Mouse (Mus musculus) heart, postnatal 25 days (tissue): ENCODE results near the gene Rara. TPM values are rescaled to one million over a fixed set of nuclear protein-coding genes. Genes with fewer than 3 reads are reported as not detected.
"Not testable (repeated sequence)": the region's sequence is repeated elsewhere in the genome, so short reads cannot be mapped to it uniquely, and the experiment has no call there.

Experiments
- DNase-seq: peaks from one replicate; pipeline ENCODE4 v3.0.0; 2022; ENCODE audit warnings: low spot score
- intact Hi-C: fragments of 180-260 bp; cut with DNase I; formaldehyde crosslinking; loops from one replicate; pipeline ENCODE4 v1.15.1; 2025
- total RNA-seq, 2 experiments: library from RNA; stranded (reverse); gene quantifications; 2 replicates each; pipeline ENCODE4 v1.2.3; 2021

The Rara gene
- total RNA-seq: 10 to 100 TPM; 11.8 TPM

DNA sequence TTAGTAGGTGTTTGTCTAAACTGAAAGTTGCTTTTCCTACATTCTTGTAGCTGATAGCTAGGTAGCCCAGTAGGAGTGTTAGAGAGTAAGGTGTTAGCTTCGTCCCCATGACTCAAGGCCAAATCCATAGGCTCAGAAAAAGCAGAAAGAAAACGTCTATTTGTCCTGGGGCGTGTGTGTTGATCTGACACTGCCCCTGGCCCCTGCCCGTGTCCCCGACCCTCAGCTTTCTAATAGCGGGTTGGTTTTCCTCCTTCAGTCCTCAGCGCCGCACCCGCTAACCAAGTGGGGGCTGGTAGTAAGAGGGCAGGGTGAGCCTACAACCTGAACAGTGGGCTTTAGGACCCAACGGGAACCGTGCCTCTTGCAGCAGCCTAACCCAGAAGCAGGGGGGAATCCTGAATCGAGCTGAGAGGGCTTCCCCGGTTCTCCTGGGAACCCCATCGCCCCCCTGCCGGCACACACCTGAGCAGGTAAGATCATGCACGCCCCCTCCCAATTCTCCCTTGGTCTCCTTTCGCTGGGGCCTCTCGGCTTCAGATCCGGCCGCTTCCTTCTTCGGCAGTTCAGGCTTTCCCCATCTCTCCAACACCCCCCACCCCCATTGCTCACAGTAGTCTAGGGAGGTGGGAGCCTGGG is at the start of gene Rara:
Gene Rara (plus strand): TSS at position 381 of the 639 bp plus-strand sequence.
- no peak for DNase-seq
- intact Hi-C loops: loop anchor here (5.0 kb wide), 1 partner anchor 225 kb away; no protein-coding TSS in a partner anchor

DNA sequence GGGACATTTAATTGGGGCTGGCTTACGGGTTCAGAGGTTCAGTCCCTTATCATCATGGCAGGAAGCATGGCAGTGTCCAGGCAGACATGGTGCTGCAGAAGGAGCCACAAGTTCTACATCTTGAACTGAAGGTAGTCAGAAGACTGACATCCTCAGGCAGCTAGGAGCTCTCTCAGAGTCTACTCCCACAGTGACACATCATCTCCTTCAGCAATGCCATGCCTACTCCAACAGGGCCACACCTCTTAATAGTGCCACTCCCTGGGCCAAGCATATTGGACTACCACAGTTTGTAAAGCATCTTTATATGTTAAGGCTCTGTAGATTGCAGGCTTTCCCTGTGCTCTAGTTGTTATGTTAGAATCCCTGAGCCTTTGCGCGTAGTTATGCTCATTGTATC is 39.9 kb upstream of the Rara start:
- DNase-seq: no peak
- intact Hi-C loops: no loop called here

DNA sequence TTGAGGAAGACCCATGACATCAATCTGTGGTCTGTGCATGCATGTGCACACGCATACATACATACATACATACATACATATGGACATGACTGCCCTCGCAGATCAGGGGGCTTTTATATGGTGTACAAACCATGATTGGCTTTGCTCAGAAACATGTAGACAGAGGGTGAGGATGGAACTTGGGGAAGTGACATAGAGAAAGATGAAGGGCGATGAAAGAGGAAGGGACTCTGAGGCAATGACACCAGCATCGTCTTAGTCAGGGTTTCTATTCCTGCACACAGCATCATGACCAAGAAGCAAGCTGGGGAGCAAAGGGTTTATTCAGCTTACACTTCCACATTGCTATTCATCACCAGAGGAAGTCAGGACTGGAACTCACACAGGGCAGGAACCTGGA is 38.5 kb upstream of the Rara start:
- DNase-seq: no peak
- intact Hi-C loops: no loop called here

DNA sequence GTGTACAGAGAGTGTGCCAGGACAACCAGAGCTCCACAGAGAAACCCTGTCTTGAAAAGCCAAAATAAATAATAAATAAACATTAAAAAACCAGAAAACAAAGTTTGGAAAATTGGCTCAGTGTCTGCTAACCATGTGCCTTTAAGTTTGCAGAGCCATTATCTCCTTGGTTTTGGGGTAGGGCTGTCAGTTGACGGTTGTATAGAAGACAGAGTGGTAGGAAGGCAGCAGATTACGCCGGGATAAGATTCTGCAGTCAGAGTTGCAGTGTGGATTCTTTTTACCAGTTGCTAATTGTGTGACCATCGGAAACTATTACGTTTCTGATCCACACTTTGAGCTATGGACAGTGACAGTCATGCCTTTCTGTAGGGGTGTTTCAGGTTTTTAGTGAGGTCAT is 37.6 kb upstream of the Rara start:
- no peak for DNase-seq
- intact Hi-C loops: no loop called here

DNA sequence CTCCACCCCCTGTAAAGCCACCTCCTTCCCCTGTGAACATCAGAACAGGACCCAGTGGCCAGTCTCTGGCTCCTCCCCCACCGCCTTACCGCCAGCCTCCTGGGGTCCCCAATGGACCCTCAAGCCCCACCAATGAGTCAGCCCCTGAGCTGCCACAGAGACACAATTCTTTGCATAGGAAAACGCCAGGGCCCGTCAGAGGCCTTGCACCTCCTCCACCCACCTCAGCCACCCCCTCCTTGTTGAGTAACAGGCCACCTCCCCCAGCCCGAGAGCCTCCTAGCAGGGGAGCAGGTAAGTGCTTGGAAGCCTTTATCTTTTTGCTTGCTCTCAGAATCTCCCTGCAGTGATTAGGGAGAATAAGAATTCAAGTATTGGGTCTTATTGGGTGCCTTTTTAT is 35.2 kb upstream of the Rara start:
- intact Hi-C loops: no loop called here
- DNase-seq: no peak

DNA sequence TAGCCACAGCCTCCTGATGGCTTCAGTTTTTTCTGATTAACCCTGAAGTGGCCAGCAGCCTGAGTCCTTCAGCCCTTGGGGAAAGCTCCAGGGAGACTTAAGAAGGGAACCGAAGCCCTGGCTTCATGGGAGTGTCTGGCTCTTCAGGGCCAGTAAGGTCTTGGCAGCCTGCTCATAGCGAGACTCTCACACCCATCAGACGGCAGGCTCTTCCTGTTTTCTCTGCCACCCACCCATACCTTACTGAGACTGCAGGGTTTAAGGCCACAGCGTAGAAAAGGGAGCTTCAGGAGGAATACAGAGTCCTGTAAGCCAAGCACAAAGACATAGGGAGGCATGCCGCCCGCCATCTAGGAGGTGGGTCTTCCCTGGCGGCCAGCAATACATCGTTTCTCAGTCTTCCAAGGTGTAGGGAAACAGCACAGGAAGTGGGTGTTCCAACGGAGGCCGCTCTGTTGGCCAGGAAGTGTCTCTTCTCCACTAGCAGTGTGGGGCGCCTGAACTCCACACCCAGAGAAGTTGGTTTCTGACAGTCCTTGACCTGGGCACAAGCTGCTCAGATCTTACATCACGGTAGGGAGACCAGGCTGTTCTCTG is 27.0 kb upstream of the Rara start:
- no peak for DNase-seq
- intact Hi-C loops: no loop called here

DNA sequence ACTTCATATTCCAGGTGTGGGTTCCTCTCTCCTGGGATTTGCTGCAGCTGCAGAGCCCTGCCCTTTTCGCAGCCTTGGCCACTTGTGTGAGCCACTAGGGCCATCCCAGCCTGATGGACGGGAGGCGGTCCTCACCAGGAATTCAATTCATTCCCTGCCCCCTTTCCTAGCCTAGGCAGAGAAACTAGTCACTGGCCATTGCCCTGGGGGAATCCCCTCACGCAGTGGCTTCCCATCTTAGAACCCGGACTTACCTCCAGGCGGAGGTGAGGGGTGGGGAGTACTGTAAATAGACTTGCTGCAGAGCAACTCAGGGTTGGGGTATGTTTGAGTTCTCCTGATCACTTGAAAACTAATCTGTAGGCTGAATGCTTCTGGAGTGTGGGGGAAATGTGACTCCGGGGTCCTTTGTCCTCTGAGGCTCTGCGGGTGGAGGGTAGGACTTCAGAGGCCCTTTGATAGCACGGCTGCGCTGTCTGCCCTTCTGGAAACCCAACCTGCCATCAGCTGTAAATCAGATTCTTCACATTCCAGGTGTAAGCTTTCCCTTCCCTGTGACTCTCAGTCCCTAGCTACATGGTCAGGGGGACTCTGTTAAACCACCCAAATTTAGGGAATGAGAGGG is 24.9 kb upstream of the Rara start:
- intact Hi-C loops: no loop called here
- DNase-seq: no peak

DNA sequence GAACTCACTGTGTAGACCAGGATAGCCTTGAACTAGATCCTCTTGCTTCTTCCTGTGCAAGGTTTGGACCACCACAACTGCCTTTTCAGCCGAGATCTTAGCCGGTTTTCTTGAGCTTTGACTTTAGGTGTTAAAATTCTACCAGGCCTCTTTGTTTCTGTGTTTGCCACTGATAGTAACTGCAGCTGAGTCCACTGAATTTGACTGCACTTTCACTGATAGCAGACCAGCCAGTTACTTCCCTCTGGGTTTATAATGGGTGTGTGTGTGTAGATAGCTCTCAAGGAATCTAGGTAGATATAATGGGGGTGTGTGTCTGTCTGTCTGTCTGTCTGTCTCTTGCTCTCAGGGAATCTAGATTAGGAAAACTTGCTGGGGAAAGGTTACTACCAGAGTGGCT is 23.0 kb upstream of the Rara start:
- intact Hi-C loops: no loop called here
- no peak for DNase-seq

DNA sequence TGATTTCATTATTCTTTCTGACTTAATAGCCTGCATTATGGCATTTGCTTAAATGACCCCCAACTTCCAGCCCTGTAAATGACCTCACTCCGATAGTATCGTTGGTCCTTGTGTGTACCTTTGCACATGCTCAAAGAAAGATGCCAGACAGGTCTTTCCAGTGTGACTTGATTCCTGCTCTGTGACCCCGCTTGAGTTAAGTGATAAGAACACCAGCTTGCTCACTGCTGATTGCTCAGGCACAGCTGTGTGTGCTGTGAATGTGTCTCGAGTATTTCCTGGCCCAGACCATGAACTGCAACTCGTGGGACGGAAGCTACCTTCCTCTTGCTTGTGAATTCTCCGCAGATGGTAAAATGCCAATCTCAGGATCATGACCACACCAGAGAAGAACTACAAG is 22.6 kb upstream of the Rara start:
- no peak for DNase-seq
- intact Hi-C loops: loop anchor here (5.0 kb wide), 1 partner anchor 203 kb away; the partner anchor contains the start of gene Csf3

DNA sequence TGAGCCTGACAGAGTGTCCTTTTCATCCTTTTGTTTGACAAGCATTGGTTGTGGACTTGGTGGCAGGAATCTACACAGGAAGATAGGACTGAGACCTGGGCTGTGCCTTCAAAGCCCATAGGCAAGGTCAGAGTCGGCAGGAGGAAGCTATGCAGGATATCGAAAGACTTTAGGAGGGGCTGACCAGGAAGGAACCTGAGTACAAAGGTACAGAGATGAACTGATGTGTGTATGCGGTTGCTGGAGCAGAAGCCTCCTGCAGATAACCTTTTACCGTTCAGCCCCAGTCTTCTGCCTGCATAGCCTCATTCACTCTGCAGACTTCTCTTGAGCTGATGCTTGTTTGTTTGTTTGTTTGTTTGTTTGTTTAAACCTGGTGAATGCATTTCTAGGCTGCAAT is 22.0 kb upstream of the Rara start:
- intact Hi-C loops: loop anchor here (5.0 kb wide), 1 partner anchor 203 kb away; the partner anchor contains the start of gene Csf3
- no peak for DNase-seq

DNA sequence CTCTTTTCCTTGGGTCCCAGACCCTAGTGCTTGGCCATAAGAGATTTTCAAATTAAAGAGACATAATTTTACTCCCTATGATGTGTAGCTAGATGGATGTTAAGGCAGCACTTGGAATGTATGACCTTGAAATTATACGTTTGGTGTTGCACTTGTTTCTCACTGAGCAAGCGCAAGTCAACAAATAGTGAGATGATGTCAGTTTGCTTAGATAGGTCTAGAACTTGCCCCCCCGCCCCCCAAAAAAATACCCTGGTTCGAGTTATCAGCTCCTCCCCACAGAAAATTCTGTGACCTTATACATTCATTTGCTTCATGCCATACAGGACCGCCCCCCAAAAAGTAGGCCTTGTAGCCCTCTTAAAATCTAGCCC is 20.6 kb upstream of the Rara start:
- intact Hi-C loops: loop anchor here (5.0 kb wide), 1 partner anchor 205 kb away; the partner anchor contains the start of gene Csf3

DNA sequence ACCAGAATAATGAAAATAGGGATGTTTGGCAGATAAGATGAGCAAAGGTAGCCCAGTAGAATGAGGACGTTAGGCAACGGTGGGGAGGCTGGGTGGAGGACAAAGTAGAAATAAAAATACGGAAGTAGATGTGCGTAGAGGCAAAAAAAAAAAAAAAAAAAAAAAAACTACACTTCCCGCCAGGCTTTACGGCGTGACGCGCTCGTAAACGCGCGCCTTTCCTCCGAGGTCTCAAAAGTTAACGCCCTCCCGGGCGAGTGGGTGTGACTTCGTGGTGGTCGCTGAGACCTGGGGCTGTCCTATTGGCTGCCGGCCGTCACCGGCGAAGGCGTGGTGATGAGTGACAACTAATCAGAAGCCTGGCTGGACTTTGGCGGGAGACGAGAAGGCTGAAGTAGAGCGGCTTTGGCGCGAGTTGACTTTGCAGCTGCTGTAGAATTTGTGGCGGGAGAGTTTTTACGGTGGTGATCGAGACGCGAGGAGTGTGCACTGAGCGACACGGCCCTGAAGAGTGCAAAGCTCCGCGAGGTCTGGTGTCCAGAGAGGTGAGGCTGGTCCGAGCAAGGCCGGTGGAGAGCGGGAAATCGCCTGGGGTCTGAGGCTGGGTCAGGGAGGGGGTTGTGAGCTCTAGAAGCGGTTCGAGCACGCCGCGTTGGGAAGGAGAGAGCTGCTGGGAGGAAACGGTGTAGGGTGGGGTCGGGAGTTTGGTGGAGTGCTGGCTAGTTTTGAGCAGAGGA is 20.0 kb upstream of the Rara start, which contains the start of gene Cdc6:
Gene Cdc6 (plus strand): TSS at position 365 of the 737 bp plus-strand sequence.
- intact Hi-C loops: loop anchor here (5.0 kb wide), 1 partner anchor 205 kb away; the partner anchor contains the start of gene Csf3
- DNase-seq: peak; percentile 95

More for the DNA sequence above, 20.6 kb upstream of the Rara start:
- no peak for DNase-seq

DNA sequence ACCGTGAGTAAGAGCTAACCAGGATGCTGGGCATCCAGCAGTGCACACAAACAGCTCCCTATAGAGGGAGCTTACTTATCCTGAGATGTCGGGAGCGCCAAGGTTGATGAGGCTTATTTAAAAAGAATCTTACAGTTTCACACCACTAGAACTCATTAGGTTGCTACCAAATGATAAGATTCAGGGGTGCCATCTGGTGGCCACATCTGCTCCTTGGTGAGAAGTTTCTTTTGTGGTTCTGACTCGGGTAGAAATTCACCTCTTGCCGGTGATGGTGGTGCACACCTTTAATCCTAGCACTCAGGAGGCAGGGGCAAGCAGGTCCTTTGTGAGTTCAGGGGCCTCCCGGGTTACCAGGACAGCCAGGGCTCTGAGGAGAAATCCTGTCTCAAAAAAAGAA is 18.0 kb upstream of the Rara start:
- intact Hi-C loops: loop anchor here (1.0 to 5.0 kb wide), 2 partner anchors 50 to 207 kb away; partner anchors contain the start of gene Csf3
- no peak for DNase-seq

DNA sequence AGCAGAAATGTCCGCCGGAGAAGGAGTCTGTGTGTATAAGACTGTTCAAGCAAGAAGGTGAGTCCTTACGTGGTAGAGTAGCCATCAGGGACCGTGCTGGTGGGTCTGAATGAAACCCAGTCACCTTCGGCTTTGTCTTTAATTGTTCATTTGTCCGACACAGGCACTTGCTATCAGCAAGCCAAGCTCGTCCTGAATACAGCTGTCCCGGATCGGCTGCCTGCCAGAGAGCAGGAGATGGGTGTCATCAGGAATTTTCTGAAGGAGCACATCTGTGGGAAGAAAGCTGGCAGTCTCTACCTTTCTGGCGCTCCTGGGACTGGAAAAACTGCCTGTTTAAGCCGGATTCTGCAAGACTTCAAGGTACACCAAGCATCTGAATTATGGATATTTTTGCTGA is 17.2 kb upstream of the Rara start:
- intact Hi-C loops: no loop called here
- DNase-seq: no peak

DNA sequence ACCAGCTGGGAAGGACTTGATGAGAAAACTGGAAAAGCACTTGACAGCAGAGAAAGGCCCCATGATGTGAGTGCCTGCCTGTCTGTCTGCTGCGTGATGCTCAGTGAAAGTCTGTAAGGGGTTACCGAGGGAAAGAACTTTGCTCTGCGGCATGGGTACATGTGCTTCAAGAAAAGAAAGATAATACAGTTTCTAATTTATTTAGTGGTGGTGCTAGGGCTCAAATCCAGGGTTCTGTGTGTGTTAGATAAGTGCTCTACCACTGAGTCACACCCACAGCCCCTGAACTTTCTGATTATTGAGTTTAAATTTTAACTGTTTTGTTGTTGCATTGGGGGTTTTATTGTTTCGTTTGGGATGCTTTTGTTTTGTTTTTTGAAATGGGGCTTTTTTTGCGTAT is 16.1 kb upstream of the Rara start:
- DNase-seq: no peak
- intact Hi-C loops: no loop called here

DNA sequence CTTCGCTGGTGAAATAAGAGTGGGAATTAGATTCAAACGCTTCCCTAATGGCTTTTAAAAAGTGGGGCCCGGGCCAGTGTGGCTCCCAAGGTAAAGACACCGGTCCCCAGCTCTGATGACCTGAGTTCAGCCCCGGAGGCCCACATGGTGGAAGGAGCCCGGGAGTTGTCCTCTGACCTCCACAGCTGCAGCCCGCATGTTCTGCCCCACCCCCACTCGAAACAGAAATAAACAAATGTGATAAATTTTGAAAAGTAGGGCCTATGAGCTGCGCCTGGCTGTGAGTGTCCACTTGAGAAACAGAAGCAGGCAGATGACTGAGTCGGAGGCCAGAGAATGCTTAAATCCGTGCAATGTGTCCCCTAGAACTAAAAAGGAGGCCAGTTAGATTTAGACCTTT is 13.4 kb upstream of the Rara start:
- intact Hi-C loops: no loop called here
- no peak for DNase-seq

DNA sequence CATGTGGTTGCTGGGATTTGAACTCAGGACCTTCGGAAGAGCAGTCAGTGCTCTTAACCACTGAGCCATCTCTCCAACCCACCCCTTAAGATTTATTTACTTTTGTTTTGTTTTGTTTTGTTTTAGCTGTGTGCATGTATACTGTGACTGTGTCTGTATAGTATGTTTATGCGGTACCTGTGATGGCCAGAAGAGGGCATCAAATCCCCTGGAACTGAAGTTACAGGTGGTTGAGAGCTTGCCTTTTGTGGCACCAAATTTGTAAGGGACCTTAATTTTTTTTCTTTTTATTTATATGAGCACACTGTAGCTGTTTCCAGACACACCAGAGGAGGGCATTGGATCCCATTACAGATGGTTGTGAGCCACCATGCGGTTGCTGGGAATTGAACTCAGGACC is 11.2 kb upstream of the Rara start:
- intact Hi-C loops, DNase-seq: not testable (repeated sequence)

DNA sequence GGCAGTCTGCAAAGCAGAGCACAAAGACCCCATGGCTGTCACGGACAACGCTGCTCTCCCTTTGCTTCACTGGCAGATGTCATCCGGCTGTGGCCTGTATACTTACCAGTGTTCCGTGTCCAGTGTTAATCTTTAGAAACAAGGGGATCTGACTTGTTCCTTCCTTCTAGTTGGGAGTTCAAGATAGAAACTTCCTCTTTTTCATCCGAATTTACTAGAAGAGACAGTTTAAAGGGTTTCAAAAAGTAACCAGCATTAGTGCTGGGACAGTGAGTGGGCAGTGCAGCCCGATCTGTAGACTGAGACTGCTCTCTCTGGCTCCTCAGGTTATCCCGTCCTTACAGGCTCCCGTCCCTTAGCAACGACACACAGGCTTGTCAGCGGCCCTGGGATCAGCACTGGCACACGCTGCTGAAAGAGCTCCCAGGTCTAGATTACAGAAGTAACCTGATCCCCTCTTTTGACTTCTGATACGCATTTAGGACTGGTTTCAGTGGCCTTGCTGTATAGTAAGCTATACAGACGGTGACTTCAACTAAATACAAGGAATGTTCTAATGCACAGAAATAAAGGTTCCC is 10.1 kb upstream of the Rara start:
- no peak for DNase-seq
- intact Hi-C loops: loop anchor here (2.0 kb wide), 1 partner anchor 203 kb away; no protein-coding TSS in a partner anchor

DNA sequence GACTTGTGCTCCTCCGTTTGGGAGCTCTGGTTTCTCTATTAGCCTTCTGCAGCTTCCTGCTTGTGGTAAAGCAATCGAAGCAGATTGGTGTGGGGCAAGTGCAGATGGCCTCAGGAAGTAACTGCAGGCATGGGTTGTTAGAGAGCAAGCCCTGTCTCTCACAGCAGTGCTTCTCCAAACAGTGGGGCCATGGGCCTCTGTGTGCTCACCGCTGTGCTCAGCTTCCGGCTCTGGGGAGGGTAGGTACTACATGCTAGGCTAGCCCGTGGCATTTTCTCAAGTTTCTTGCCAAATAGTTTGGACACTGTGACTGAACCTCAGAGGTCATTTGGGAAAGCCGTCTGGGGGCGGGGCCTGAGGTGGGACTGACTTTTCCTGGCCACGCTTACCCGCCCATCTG is 9.4 kb upstream of the Rara start:
- no peak for DNase-seq
- intact Hi-C loops: loop anchor here (2.0 kb wide), 1 partner anchor 203 kb away; no protein-coding TSS in a partner anchor

DNA sequence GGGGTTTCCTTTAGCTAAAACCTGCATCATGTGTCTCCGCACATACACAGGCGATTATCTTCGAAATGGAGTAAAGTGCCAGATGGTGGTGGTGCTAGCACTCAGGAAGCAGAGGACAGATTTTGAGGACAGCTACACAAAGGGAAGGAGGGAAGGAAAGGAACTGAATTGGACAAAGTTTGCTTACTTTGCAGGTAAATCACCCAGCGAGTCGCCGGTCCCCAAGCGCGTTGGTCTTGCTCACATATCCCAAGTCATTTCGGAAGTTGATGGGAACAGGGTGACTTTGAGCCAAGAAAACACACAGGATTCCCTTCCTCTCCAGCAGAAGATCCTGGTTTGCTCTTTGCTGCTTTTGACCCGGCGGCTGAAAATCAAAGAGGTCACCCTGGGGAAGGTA is 8.6 kb upstream of the Rara start:
- DNase-seq: no peak
- intact Hi-C loops: loop anchor here (2.0 kb wide), 1 partner anchor 202 kb away; no protein-coding TSS in a partner anchor
